Mouse (Mus musculus): ENCODE measurements around the gene Chchd2. TPM values are rescaled to one million over a fixed set of nuclear protein-coding genes. Genes with fewer than 3 reads are reported as not detected.

Gene Chchd2
- polyA plus RNA-seq, 1 experiment from 2014 or later, result 711 TPM

Other genes with a start within 250 kb of the Chchd2 start
- 5.7 and 7.1 TPM in 2 replicates for gene Zfp11, start 217.4 kb downstream of the Chchd2 start, polyA plus RNA-seq (2015; fragmentation: Nextera tagmentation; extraction: Ambion mirVana)
- not detected in 2 replicates for gene Sept14, start 179.0 kb downstream of the Chchd2 start, polyA plus RNA-seq (2015; fragmentation: Nextera tagmentation; extraction: Ambion mirVana)
- gene Mrps17, start 172.0 kb downstream of the Chchd2 start, polyA plus RNA-seq (2015; fragmentation: Nextera tagmentation; extraction: Ambion mirVana), result 162 and 169 TPM in 2 replicates
- 90.7 and 91.6 TPM in 2 replicates for gene Nipsnap2, start 162.4 kb downstream of the Chchd2 start, polyA plus RNA-seq (2015; fragmentation: Nextera tagmentation; extraction: Ambion mirVana)
- gene Psph, start 100.0 kb downstream of the Chchd2 start, polyA plus RNA-seq (2015; fragmentation: Nextera tagmentation; extraction: Ambion mirVana), result 34.7 and 38.5 TPM in 2 replicates
- gene Sumf2, start 40.5 kb downstream of the Chchd2 start, polyA plus RNA-seq (2015; fragmentation: Nextera tagmentation; extraction: Ambion mirVana), result 29.1 and 32.7 TPM in 2 replicates
- gene Zbed5, start 8.3 kb upstream of the Chchd2 start, polyA plus RNA-seq (2015; fragmentation: Nextera tagmentation; extraction: Ambion mirVana), result 13.6 and 14.2 TPM in 2 replicates
- gene Phkg1, start 11.1 kb upstream of the Chchd2 start, polyA plus RNA-seq (2015; fragmentation: Nextera tagmentation; extraction: Ambion mirVana), result 0.69 and 0.79 TPM in 2 replicates
- gene Nupr1l, start 21.1 kb upstream of the Chchd2 start, polyA plus RNA-seq (2015; fragmentation: Nextera tagmentation; extraction: Ambion mirVana), result 4.8 and 5.0 TPM in 2 replicates
- 31.3 and 33.4 TPM in 2 replicates for gene Vkorc1l1, start 54.5 kb upstream of the Chchd2 start, polyA plus RNA-seq (2015; fragmentation: Nextera tagmentation; extraction: Ambion mirVana)
- gene Gusb, start 115.6 kb upstream of the Chchd2 start, polyA plus RNA-seq (2015; fragmentation: Nextera tagmentation; extraction: Ambion mirVana), result 31.9 and 33.9 TPM in 2 replicates
- 37.4 and 39.5 TPM in 2 replicates for gene Asl, start 141.8 kb upstream of the Chchd2 start, polyA plus RNA-seq (2015; fragmentation: Nextera tagmentation; extraction: Ambion mirVana)
- 82.2 and 83.2 TPM in 2 replicates for gene Crcp, start 141.8 kb upstream of the Chchd2 start, polyA plus RNA-seq (2015; fragmentation: Nextera tagmentation; extraction: Ambion mirVana)
- 57.2 and 59.8 TPM in 2 replicates for gene Tpst1, start 185.9 kb upstream of the Chchd2 start, polyA plus RNA-seq (2015; fragmentation: Nextera tagmentation; extraction: Ambion mirVana)